Mouse (Mus musculus): ENCODE data around the gene Mrpl23.

GRCm38 (mm10) chr7:142568985-142569384, 36.5 kb downstream of the Mrpl23 start:
- TF ChIP-seq CTCF (IDR thresholded peaks at IDR 0.05; ENCODE audit: borderline replicate concordance, control insufficient read depth, extremely low read depth, insufficient read depth, low read length, poor library complexity) (no peak), POLR2A (IDR thresholded peaks at IDR 0.05; ENCODE audit: control insufficient read depth, extremely low read depth, insufficient read depth, low read length, poor library complexity) (no peak)

Data from thymus, adult 2 months (tissue).